Mouse (Mus musculus) neural tube, embryonic 13.5 days (tissue): ENCODE results near the gene Nphs1. TPM values are rescaled to one million over a fixed set of nuclear protein-coding genes. Genes with fewer than 3 reads are reported as not detected.

Experiments
- ATAC-seq: fragments of 200-750 bp; cut with Nextera tagmentation; 2 replicates; pipeline ENCODE4 v1.8.0; 2017; ENCODE audit warnings: low read depth, mild to moderate bottlenecking, moderate TSS enrichment, moderate library complexity
- H3K27ac ChIP-seq: fragments of 300-500 bp; sonication (generic); replicated peaks from 2 replicates; pipeline ENCODE4 v1.5.1; 2015; ENCODE audit warnings: moderate library complexity, mild to moderate bottlenecking, inconsistent platforms
- H3K27me3 ChIP-seq: fragments of 300-500 bp; sonication (generic); 2 replicates; pipeline ENCODE4 v1.6.1; 2015; ENCODE audit warnings: mild to moderate bottlenecking, inconsistent platforms
- H3K36me3 ChIP-seq: fragments of 300-500 bp; sonication (generic); 2 replicates; pipeline ENCODE4 v1.6.1; 2015; ENCODE audit warnings: mild to moderate bottlenecking, inconsistent platforms
- H3K4me1 ChIP-seq: fragments of 300-500 bp; sonication (generic); replicated peaks from 2 replicates; pipeline ENCODE4 v1.6.1; 2015; ENCODE audit warnings: inconsistent platforms
- H3K4me2 ChIP-seq: fragments of 300-500 bp; sonication (generic); 2 replicates; pipeline ENCODE4 v1.6.1; 2015; ENCODE audit warnings: inconsistent platforms, mild to moderate bottlenecking, moderate library complexity
- H3K4me3 ChIP-seq: fragments of 300-500 bp; sonication (generic); 2 replicates; pipeline ENCODE4 v1.5.1; 2015; ENCODE audit warnings: mild to moderate bottlenecking, inconsistent platforms
- H3K9ac ChIP-seq: fragments of 300-500 bp; sonication (generic); 2 replicates; pipeline ENCODE4 v1.6.1; 2015; ENCODE audit warnings: moderate library complexity, mild to moderate bottlenecking, inconsistent platforms
- H3K9me3 ChIP-seq: fragments of 300-500 bp; sonication (generic); 2 replicates; pipeline ENCODE4 v1.6.1; 2016; ENCODE audit warnings: inconsistent platforms
- WGBS: fragments of 180-500 bp; shearing (Covaris S2); methylation state at CpG from one replicate; pipeline ENCODE4 v1.1.7; 2015; 5-methylcytosine and 5-hydroxymethylcytosine counted together
- polyA plus RNA-seq: library from polyadenylated mRNA; unstranded; fragments of >200 nt; fragmentation: Nextera tagmentation; extraction: Ambion mirVana; gene quantifications from 2 replicates; pipeline ENCODE4 v1.2.1, GENCODE M21; 2015

Nphs1 gene
- polyA plus RNA-seq, 1 experiment from 2014 or later = 1.0 TPM

GRCm38 (mm10) chr7:30508061-30508460, 49.9 kb downstream of the Nphs1 start:
- H3K4me3 ChIP-seq = no peak overlapping the region
- H3K27me3 ChIP-seq = no peaks in the 10 kb centered on the region; the same call in 1 of the 2 replicates
- no peak overlapping the region for H3K9ac ChIP-seq
- no peak for ATAC-seq
- no peak overlapping the region for H3K27ac ChIP-seq
- no peaks in the 10 kb centered on the region for H3K4me1 ChIP-seq
- no peaks in the 10 kb centered on the region for H3K36me3 ChIP-seq
- 72% methylated on average over 4 of the region's 4 CpGs for WGBS
- no peak overlapping the region for H3K4me2 ChIP-seq
- no peaks in the 10 kb centered on the region for H3K9me3 ChIP-seq

DNA sequence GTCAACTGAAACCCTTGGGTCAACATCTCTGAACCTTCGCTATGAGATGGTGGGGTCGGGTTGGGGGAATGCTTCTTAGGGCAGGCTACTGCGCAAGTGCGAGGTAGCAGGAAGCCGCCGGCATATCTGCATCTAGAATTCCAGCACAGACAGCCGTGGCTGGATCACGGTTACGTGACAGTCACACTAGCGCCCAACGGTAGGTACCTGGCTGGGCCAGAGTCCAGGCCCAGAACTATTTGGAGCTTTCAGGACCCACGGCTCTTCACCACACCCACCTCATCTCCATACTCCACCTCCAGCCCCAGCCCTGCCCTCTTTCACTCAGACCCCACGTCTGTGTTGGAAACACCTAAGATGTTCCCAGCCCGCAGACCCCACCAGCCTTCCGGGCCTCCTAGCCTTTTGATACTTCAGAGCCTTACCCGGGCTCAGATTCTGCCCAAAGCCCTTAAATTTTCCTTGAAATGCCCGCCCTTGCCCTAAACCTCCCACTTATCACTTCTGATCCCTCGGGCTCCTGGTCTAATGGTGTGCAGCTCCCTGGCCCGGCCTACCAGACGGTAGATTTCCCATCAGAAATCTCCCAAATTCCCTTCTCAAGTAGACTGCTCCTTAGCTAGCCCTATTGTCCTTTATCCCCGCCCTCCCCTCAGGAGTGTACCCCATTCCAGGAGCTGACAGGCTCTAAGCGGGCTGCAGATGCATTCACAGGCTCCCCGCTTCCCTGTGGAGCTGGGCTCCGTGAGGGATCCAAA, 57.1 kb downstream of the Nphs1 start:
- Histone ChIP-seq H3K4me2 (no peak overlapping the region), H3K4me1 (no peaks in the 10 kb centered on the region), H3K36me3 (no peaks in the 10 kb centered on the region), H3K9me3 (no peaks in the 10 kb centered on the region), H3K27ac (no peak overlapping the region), H3K9ac (no peak overlapping the region), H3K4me3 (no peak overlapping the region), H3K27me3 (no peaks in the 10 kb centered on the region)
- 65% methylated on average over 24 of the region's 24 CpGs for WGBS
- ATAC-seq = no peak

- no peaks in the 10 kb centered on the region for H3K27me3 ChIP-seq
- H3K36me3 ChIP-seq = peaks cover 12% of the 10 kb centered on the region
- no peaks in the 10 kb centered on the region for H3K9me3 ChIP-seq
- H3K4me1 ChIP-seq = no peaks in the 10 kb centered on the region
- H3K4me3 ChIP-seq = no peak overlapping the region
- no peak overlapping the region for H3K27ac ChIP-seq
- no peak for ATAC-seq
- WGBS = 40% methylated on average over 8 of the region's 8 CpGs
- H3K9ac ChIP-seq = no peak overlapping the region
- H3K4me2 ChIP-seq = no peak overlapping the region
Measured at GRCm38 (mm10) chr7:30518325-30518724, 60.2 kb downstream of the Nphs1 start.

- WGBS = 73% methylated on average over 4 of the region's 4 CpGs
- H3K36me3 ChIP-seq = peaks cover 32% of the 10 kb centered on the region
- ATAC-seq = 0 out of 2 replicates have a peak, but pooled peaks have one; percentile 1
- no peaks in the 10 kb centered on the region for H3K9me3 ChIP-seq
- H3K27ac ChIP-seq = peak overlapping the region; percentile 18; the same call in 1 of the 2 replicates
- H3K4me3 ChIP-seq = no peak overlapping the region
- H3K9ac ChIP-seq = no peak overlapping the region
- H3K4me1 ChIP-seq = no peaks in the 10 kb centered on the region
- no peaks in the 10 kb centered on the region for H3K27me3 ChIP-seq
- H3K4me2 ChIP-seq = no peak overlapping the region
Measured at GRCm38 (mm10) chr7:30520396-30520795, 62.3 kb downstream of the Nphs1 start.

- Histone ChIP-seq H3K36me3 (peaks cover 36% of the 10 kb centered on the region), H3K4me2 (no peak overlapping the region), H3K4me1 (no peaks in the 10 kb centered on the region), H3K4me3 (no peak overlapping the region), H3K27ac (peak overlapping the region; percentile 18; the same call in 1 of the 2 replicates), H3K9ac (no peak overlapping the region), H3K9me3 (no peaks in the 10 kb centered on the region), H3K27me3 (no peaks in the 10 kb centered on the region)
- ATAC-seq = no peak
- WGBS = 82% methylated on average over 5 of the region's 5 CpGs
Measured at GRCm38 (mm10) chr7:30520856-30521255, 62.7 kb downstream of the Nphs1 start.

GRCm38 (mm10) chr7:30522871-30523270, 64.8 kb downstream of the Nphs1 start:
- H3K9ac ChIP-seq = no peak overlapping the region
- no peak overlapping the region for H3K27ac ChIP-seq
- ATAC-seq = no peak
- H3K4me3 ChIP-seq = no peak overlapping the region
- H3K4me1 ChIP-seq = peaks cover 9% of the 10 kb centered on the region
- H3K27me3 ChIP-seq = no peaks in the 10 kb centered on the region
- 87% methylated on average over 10 of the region's 10 CpGs for WGBS
- H3K36me3 ChIP-seq = peaks cover 56% of the 10 kb centered on the region
- H3K9me3 ChIP-seq = no peaks in the 10 kb centered on the region
- H3K4me2 ChIP-seq = no peak overlapping the region

DNA sequence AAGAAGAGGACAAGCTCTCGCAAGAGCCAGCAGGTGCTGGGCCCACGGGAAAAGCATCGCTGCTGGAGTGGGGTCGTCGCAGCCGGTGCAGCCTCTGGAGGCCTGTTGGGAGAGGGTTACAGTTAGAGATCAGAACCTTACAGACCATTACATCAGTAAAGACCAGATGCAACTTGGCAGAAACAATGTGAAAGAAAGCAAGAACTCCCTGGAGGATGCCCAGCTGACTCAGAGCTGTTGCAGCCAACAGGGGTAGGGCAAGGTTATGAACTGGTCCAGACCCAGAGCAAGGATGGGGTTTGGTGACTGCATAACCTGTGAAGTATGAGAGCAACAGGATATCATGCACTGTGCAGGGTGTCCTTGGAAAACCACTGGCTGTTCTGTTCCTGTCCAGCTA, 66.4 kb downstream of the Nphs1 start:
- no peak overlapping the region for H3K27ac ChIP-seq
- no peak overlapping the region for H3K4me3 ChIP-seq
- 80% methylated on average over 6 of the region's 6 CpGs for WGBS
- H3K9ac ChIP-seq = no peak overlapping the region
- peaks cover 73% of the 10 kb centered on the region for H3K36me3 ChIP-seq
- no peak for ATAC-seq
- no peaks in the 10 kb centered on the region for H3K27me3 ChIP-seq
- H3K9me3 ChIP-seq = no peaks in the 10 kb centered on the region
- peaks cover 9% of the 10 kb centered on the region for H3K4me1 ChIP-seq
- H3K4me2 ChIP-seq = no peak overlapping the region

DNA sequence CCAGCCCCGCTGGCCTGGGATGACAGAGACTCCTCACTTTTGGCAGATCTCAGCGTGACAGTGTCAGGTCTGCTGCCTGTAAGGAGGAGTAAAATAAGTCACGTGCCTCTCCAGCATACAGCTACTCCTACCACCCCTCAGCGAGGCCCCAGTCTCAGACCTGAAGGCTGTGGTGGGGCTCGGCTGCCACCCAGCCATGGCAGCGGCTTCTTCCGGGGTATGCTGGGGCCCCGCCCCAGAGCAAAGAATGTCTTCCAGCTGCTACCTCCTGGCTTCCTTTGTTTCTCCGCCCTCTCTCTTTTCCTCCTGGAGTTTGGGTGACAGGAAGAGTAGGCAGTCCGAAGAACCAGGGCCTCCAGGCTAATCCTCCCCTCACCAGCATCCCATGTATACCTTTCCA, 67.8 kb downstream of the Nphs1 start:
- H3K27ac ChIP-seq = no peak overlapping the region
- 32% methylated on average over 10 of the region's 10 CpGs for WGBS
- H3K9ac ChIP-seq = no peak overlapping the region
- no peak for ATAC-seq
- peaks cover 14% of the 10 kb centered on the region for H3K4me1 ChIP-seq
- no peak overlapping the region for H3K4me3 ChIP-seq
- no peaks in the 10 kb centered on the region for H3K9me3 ChIP-seq
- H3K36me3 ChIP-seq = peaks cover 87% of the 10 kb centered on the region
- no peaks in the 10 kb centered on the region for H3K27me3 ChIP-seq
- H3K4me2 ChIP-seq = no peak overlapping the region

DNA sequence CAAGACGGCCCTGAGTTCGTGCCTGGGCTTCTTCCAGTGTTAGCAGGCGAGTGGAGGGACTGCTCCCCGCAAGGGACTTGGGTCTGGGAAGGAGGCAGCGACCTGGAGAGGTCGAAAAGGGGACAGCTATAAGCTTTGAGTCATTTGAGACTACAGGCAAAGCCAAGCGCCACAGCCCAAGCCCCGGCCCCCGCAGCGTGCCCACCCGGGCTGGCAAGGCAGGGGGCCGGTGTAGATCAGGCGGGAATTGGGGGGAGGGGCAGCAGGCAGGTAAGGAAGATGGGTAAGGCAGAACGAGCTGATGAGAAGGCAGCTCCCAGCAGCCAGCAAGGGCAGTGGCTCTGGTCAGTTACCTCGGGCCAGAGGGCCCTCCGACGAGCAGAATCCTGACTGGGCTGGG, 68.3 kb downstream of the Nphs1 start:
- H3K27ac ChIP-seq = no peak overlapping the region

GRCm38 (mm10) chr7:30526981-30527380, 68.9 kb downstream of the Nphs1 start:
- WGBS = 81% methylated on average over 14 of the region's 14 CpGs
- no peak for ATAC-seq
- no peaks in the 10 kb centered on the region for H3K27me3 ChIP-seq
- no peak overlapping the region for H3K9ac ChIP-seq
- H3K36me3 ChIP-seq = peaks cover 97% of the 10 kb centered on the region
- no peak overlapping the region for H3K4me3 ChIP-seq
- peaks cover 24% of the 10 kb centered on the region for H3K4me1 ChIP-seq
- H3K4me2 ChIP-seq = no peak overlapping the region
- H3K27ac ChIP-seq = no peak overlapping the region
- no peaks in the 10 kb centered on the region for H3K9me3 ChIP-seq

More for the DNA sequence above, 68.3 kb downstream of the Nphs1 start:
- 24% methylated on average over 17 of the region's 17 CpGs for WGBS
- peaks cover 92% of the 10 kb centered on the region for H3K36me3 ChIP-seq
- no peak overlapping the region for H3K4me3 ChIP-seq
- 0 out of 2 replicates have a peak overlapping the region, but pooled peaks have one; percentile 1 for H3K4me2 ChIP-seq
- ATAC-seq = no peak
- H3K27me3 ChIP-seq = no peaks in the 10 kb centered on the region
- H3K4me1 ChIP-seq = peaks cover 18% of the 10 kb centered on the region
- no peaks in the 10 kb centered on the region for H3K9me3 ChIP-seq
- no peak overlapping the region for H3K9ac ChIP-seq

DNA sequence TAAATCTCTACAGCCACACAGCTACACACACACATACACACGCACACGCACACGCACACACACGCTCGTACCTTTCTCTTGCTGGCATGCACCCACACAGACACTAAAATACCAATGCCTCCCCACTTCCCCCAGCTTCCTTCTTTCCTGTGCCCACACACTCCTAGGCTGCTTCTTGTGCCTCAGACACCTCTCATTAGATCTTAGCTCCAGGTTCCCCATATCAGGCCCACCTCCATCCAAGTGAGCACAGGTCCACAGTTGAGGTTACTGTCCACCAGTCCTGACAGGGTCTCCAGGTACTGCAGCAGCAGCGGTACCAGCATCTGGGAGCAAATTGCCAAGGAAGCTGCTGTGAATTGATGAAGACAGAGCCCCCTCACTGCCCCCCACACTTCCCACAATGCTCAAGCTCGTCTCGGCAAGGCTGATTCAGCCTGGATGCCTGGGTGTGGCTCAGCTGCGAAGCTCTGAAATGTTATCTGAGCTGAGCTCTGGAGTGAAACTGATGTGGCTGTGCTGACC, 73.2 kb downstream of the Nphs1 start:
- Histone ChIP-seq H3K36me3 (peaks cover 62% of the 10 kb centered on the region), H3K4me3 (peak overlapping the region; percentile 13), H3K9ac (peak overlapping the region; percentile 95), H3K4me1 (peaks cover 50% of the 10 kb centered on the region), H3K9me3 (no peaks in the 10 kb centered on the region), H3K27me3 (no peaks in the 10 kb centered on the region), H3K27ac (no peak overlapping the region), H3K4me2 (peak overlapping the region; percentile 72)
- no peak for ATAC-seq
- WGBS = 82% methylated on average over 9 of the region's 9 CpGs

DNA sequence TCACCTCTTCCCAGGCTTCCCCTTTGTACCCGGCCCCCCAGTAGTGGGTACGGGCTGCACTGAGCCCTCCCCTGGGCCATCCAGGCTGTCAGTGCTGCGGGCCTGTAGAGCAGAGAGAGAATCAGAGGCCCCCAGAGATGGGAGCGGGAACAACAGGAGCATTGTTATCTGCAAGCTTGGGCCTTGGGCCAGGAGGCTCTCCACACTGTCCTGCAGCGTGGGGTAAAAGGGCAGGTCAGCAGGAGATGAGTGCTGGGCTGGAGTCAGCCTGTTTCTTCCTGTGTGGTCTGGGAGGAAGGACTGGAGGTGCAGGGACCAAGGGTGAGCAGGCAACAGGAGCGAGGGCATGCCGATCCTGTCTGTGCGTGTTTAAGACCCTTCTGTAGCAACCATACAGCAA, 74.8 kb downstream of the Nphs1 start:
- no peaks in the 10 kb centered on the region for H3K27me3 ChIP-seq
- H3K4me3 ChIP-seq = peak overlapping the region; percentile 72
- peaks cover 44% of the 10 kb centered on the region for H3K4me1 ChIP-seq
- no peak for ATAC-seq
- peaks cover 47% of the 10 kb centered on the region for H3K36me3 ChIP-seq
- peak overlapping the region; percentile 95 for H3K9ac ChIP-seq
- peak overlapping the region; percentile 72 for H3K4me2 ChIP-seq
- no peaks in the 10 kb centered on the region for H3K9me3 ChIP-seq
- H3K27ac ChIP-seq = peak overlapping the region; percentile 92
- 12% methylated on average over 8 of the region's 8 CpGs for WGBS
